Mouse (Mus musculus) CD4-positive helper T cell, adult 2 months (primary cell): Measurements from ENCODE around the gene Gigyf1.

Experiments used
- DNase-seq: peaks from one replicate; pipeline ENCODE4 v3.0.0-alpha.2; 2012; ENCODE audit warnings: low read depth, missing footprints, low spot score

Gene Gigyf1

DNA sequence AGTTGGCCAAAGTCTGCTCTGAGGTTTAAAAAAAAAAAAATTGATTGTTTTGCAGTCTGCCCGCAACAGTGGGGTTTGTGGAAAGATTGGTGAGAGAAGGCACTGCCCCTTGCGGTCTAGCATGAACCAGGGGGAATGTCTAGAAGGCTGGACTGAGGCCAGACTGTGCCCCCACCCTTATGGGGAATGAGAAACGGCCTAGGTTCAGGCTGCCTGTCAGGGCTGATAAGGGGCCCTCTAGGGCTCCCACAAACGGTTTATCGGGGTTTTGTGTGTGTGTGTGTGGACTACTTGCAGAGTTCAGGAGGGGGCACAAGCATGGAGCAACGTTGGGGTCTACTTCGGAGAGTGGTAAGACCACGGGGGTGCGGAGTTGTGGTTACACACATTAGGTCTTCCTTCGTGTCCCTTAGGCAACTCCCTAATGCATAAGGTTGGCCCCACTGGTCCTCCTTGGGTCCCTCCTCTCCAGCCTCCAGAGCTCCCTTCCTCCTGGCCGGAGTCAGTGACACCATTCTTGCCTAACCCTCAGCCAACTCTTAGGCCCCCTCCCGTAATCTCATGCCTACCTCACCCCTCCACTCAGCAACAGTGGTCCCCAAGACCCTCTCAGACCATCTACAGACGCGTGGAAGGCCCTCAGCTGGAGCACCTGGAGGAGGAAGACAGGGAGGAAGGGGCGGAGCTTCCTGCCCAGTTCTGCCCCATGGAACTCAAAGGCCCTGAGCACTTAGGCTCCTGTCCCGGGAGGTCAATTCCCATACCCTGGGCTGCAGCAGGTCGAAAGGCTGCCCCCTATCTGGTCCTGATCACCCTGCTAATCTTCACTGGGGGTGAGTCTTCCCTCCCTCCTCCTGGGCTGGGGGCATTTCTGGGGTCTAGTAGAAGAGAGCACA, 52.6 kb downstream of the Gigyf1 start:
- no peak for DNase-seq

DNA sequence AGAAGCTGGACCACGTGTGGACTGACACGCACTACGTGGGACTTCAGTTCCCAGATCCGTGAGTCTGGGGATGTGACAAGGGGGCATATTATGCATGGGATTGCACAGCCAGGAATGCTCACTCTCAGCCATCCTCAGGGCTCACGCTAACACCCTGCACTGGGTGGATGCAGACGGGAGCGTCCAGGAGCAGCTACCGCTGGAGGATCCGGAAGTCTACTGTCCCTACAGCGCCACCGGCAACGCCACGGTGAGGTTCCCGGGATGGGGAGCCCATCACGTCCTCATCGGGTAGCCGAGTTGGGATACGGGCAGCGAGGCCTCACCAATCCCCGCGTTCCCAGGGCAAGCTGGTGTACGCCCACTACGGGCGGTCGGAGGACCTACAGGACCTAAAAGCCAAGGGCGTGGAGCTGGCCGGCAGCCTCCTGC, 56.1 kb downstream of the Gigyf1 start:
- no peak for DNase-seq
